8 mouse cellular contexts compared by ENCODE assay signal in genomic region chr3:145575743-145576481, GRCm38 (mm10). TPM values are rescaled to one million over a fixed set of nuclear protein-coding genes. Genes with fewer than 3 reads are reported as not detected.
DNase-seq lines count a peak whose midpoint lies in the region; ATAC-seq and TF ChIP-seq lines count a peak whose summit lies in the region.

TSS of gene Znhit6 (plus strand) at chr3:145576205.

- peaks cover 50% of the 10 kb centered on the region for H3K79me2 ChIP-seq in C2C12 (ENCODE audit: control insufficient read depth, insufficient read depth)
- H3K79me2 ChIP-seq in liver, adult 2 months (ENCODE audit: control insufficient read depth, insufficient read depth, low read length) = 0 out of 2 replicates have a peak, but pooled peaks cover 3% of the 10 kb centered on the region
- H3K79me2 ChIP-seq in myocyte (ENCODE audit: control insufficient read depth, insufficient read depth) = peaks cover 34% of the 10 kb centered on the region

- TF ChIP-seq POLR2A in brain, embryonic 14.5 days (IDR thresholded peaks at IDR 0.05; ENCODE audit: borderline replicate concordance, extremely low read depth, insufficient read depth, insufficient read length, poor library complexity, severe bottlenecking) = peak; percentile 61; the same call in 1 of the 2 replicates
- 0 out of 2 replicates have a peak, but pooled peaks have one; percentile 23 for TF ChIP-seq POLR2A in liver, adult 2 months (IDR thresholded peaks at IDR 0.05; ENCODE audit: extremely low read depth, insufficient read depth, low read length)
- peak; percentile 98 for TF ChIP-seq POLR2A in myocyte (IDR thresholded peaks at IDR 0.05; ENCODE audit: insufficient read length, low read depth)

- peak; percentile 88 for ATAC-seq in heart, embryonic 11.5 days (replicated peaks; ENCODE audit: insufficient number of reproducible peaks, low FRiP score, low TSS enrichment)
- peak; percentile 92 for ATAC-seq in kidney, embryonic 16.5 days (ENCODE audit: low FRiP score, low TSS enrichment)

- 0 out of 2 replicates have a peak within 1 kb of the TSS, but pooled peaks have one; percentile 3 for H3K27ac ChIP-seq in heart, embryonic 11.5 days (ENCODE audit: low read depth, low read length)
- peak within 1 kb of the TSS; percentile 40; the same call in 1 of the 2 replicates for H3K27ac ChIP-seq in kidney, embryonic 16.5 days (ENCODE audit: low read length)
- no peak within 1 kb of the TSS for H3K27ac ChIP-seq in liver, adult 2 months (replicated peaks; ENCODE audit: insufficient read depth, low read depth, low read length)

- H3K27me3 ChIP-seq in C2C12 (ENCODE audit: control insufficient read depth, insufficient read depth, insufficient read length) = no peaks in the 10 kb centered on the region
- H3K27me3 ChIP-seq in erythroblast, embryonic 14.5 days (ENCODE audit: control insufficient read depth) = no peaks in the 10 kb centered on the region
- H3K27me3 ChIP-seq in heart, embryonic 11.5 days (ENCODE audit: control insufficient read depth, insufficient read depth, low read length) = no peaks in the 10 kb centered on the region
- H3K27me3 ChIP-seq in kidney, embryonic 16.5 days (ENCODE audit: insufficient read depth, low read length) = no peaks in the 10 kb centered on the region
- H3K27me3 ChIP-seq in liver, adult 2 months (ENCODE audit: control insufficient read depth, insufficient read depth, low read length) = no peaks in the 10 kb centered on the region
- H3K27me3 ChIP-seq in myocyte (ENCODE audit: control insufficient read depth, insufficient read depth, insufficient read length) = no peaks in the 10 kb centered on the region
- no peaks in the 10 kb centered on the region for H3K27me3 ChIP-seq in splenic B cell, adult 2 months (ENCODE audit: control insufficient read depth, insufficient read depth, low read length, poor library complexity, severe bottlenecking)

- peak; percentile 99 for DNase-seq in brain, embryonic 14.5 days (ENCODE audit: low read depth)
- DNase-seq in liver, adult 2 months (ENCODE audit: extremely low read depth, low read depth, low spot score) = peak; percentile 85
- peak; percentile 92 for DNase-seq in splenic B cell, adult 2 months (ENCODE audit: low read depth, low spot score)

- peaks cover 46% of the 10 kb centered on the region for H3K79me3 ChIP-seq in C2C12 (ENCODE audit: low read depth)

- peak within 1 kb of the TSS; percentile 78 for H3K9ac ChIP-seq in heart, embryonic 11.5 days (ENCODE audit: low read depth, low read length)
- peak within 1 kb of the TSS; percentile 79 for H3K9ac ChIP-seq in kidney, embryonic 16.5 days (replicated peaks; ENCODE audit: low read length)
- peak within 1 kb of the TSS; percentile 68 for H3K9ac ChIP-seq in liver, adult 2 months (ENCODE audit: low read depth, low read length)

- no peaks in the 10 kb centered on the region for H3K9me3 ChIP-seq in erythroblast, embryonic 14.5 days (ENCODE audit: control insufficient read depth, low read length)
- no peaks in the 10 kb centered on the region for H3K9me3 ChIP-seq in heart, embryonic 11.5 days (replicated peaks; ENCODE audit: control insufficient read depth, low read length)
- no peaks in the 10 kb centered on the region for H3K9me3 ChIP-seq in kidney, embryonic 16.5 days (ENCODE audit: low read length)

- peak within 1 kb of the TSS; percentile 95 for H3K4me2 ChIP-seq in heart, embryonic 11.5 days
- H3K4me2 ChIP-seq in kidney, embryonic 16.5 days (replicated peaks; ENCODE audit: low read depth, low read length) = peak within 1 kb of the TSS; percentile 95
- peak within 1 kb of the TSS; percentile 80 for H3K4me2 ChIP-seq in myocyte (ENCODE audit: low read depth)

- H3K36me3 ChIP-seq in C2C12 (ENCODE audit: control insufficient read depth, insufficient read depth) = peaks cover 38% of the 10 kb centered on the region
- H3K36me3 ChIP-seq in erythroblast, embryonic 14.5 days (ENCODE audit: control insufficient read depth) = peaks cover 20% of the 10 kb centered on the region
- peaks cover 10% of the 10 kb centered on the region for H3K36me3 ChIP-seq in heart, embryonic 11.5 days (ENCODE audit: control insufficient read depth, insufficient read depth, low read length)
- peaks cover 16% of the 10 kb centered on the region for H3K36me3 ChIP-seq in kidney, embryonic 16.5 days (ENCODE audit: insufficient read depth, low read length)
- peaks cover 11% of the 10 kb centered on the region for H3K36me3 ChIP-seq in liver, adult 2 months (ENCODE audit: control insufficient read depth, insufficient read depth, low read length)
- H3K36me3 ChIP-seq in myocyte (ENCODE audit: control insufficient read depth, insufficient read depth) = peaks cover 9% of the 10 kb centered on the region
- peaks cover 5% of the 10 kb centered on the region for H3K36me3 ChIP-seq in splenic B cell, adult 2 months (ENCODE audit: control insufficient read depth, insufficient read depth, low read length, poor library complexity, severe bottlenecking)

- no peak for TF ChIP-seq CTCF in C2C12 (IDR thresholded peaks at IDR 0.05; ENCODE audit: control insufficient read depth, insufficient read depth, insufficient read length)
- no peak for TF ChIP-seq CTCF in brain, embryonic 14.5 days (IDR thresholded peaks at IDR 0.05; ENCODE audit: borderline replicate concordance, extremely low read depth, insufficient read depth, insufficient read length)
- no peak for TF ChIP-seq CTCF in liver, adult 2 months (IDR thresholded peaks at IDR 0.05; ENCODE audit: low read depth, low read length)

- H3K4me1 ChIP-seq in erythroblast, embryonic 14.5 days (ENCODE audit: control insufficient read depth) = peaks cover 31% of the 10 kb centered on the region
- H3K4me1 ChIP-seq in heart, embryonic 11.5 days (ENCODE audit: control insufficient read depth, insufficient read depth, low read length) = peaks cover 12% of the 10 kb centered on the region
- H3K4me1 ChIP-seq in kidney, embryonic 16.5 days (ENCODE audit: insufficient read depth, low read length) = peaks cover 15% of the 10 kb centered on the region
- peaks cover 4% of the 10 kb centered on the region for H3K4me1 ChIP-seq in liver, adult 2 months (ENCODE audit: control insufficient read depth, insufficient read depth, low read length)

- peak within 1 kb of the TSS; percentile 80 for H3K4me3 ChIP-seq in C2C12 (ENCODE audit: insufficient read depth, poor library complexity, severe bottlenecking)
- H3K4me3 ChIP-seq in erythroblast, embryonic 14.5 days (replicated peaks) = peak within 1 kb of the TSS; percentile 74
- peak within 1 kb of the TSS; percentile 79 for H3K4me3 ChIP-seq in heart, embryonic 11.5 days (ENCODE audit: low read depth, low read length)
- peak within 1 kb of the TSS; percentile 78 for H3K4me3 ChIP-seq in kidney, embryonic 16.5 days (ENCODE audit: low read length)
- H3K4me3 ChIP-seq in liver, adult 2 months (ENCODE audit: insufficient read depth, low read depth, low read length) = peak within 1 kb of the TSS; percentile 81
- peak within 1 kb of the TSS; percentile 88 for H3K4me3 ChIP-seq in myocyte

- H3ac ChIP-seq in C2C12 (ENCODE audit: control insufficient read depth, insufficient read length, low read depth) (peak within 1 kb of the TSS; percentile 87), myocyte (ENCODE audit: control insufficient read depth, insufficient read length) (peak within 1 kb of the TSS; percentile 5)

- 5% methylated on average over 37 of the region's 37 CpGs for WGBS in heart, embryonic 11.5 days (ENCODE audit: insufficient replicate concordance)
- WGBS in kidney, embryonic 16.5 days = 5% methylated on average over 37 of the region's 37 CpGs
- 6% methylated on average over 37 of the region's 37 CpGs for WGBS in liver, adult 2 months

TF ChIP-seq in C2C12, 6 proteins besides CTCF, POLR2A, EP300 and RAD21:
- no peak for TF ChIP-seq CEBPB (IDR thresholded peaks at IDR 0.05; ENCODE audit: low read depth)
- TF ChIP-seq MAX (IDR thresholded peaks at IDR 0.05) = peak; percentile 95
- no peak for TF ChIP-seq USF1 (IDR thresholded peaks at IDR 0.05; ENCODE audit: low read depth)
- TF ChIP-seq MYOD1 (IDR thresholded peaks at IDR 0.05; ENCODE audit: control insufficient read depth, insufficient read length, low read depth) = peak; percentile 21
- no peak for TF ChIP-seq FOSL1 (IDR thresholded peaks at IDR 0.05; ENCODE audit: insufficient read depth, low read length, poor library complexity, severe bottlenecking)
- no peak for TF ChIP-seq MYOG (IDR thresholded peaks at IDR 0.05; ENCODE audit: control insufficient read depth, extremely low read depth, insufficient read length)
TF ChIP-seq in C2C12: peak in this region for 2.

TF ChIP-seq in myocyte, 11 proteins besides CTCF, POLR2A, EP300 and RAD21:
- TF ChIP-seq TCF3 (IDR thresholded peaks at IDR 0.05; ENCODE audit: insufficient read length, low read depth) (no peak), TCF12 (IDR thresholded peaks at IDR 0.05; ENCODE audit: insufficient read depth, poor library complexity, severe bottlenecking) (no peak), MAX (IDR thresholded peaks at IDR 0.05; ENCODE audit: low read depth) (no peak), MYOD1 (IDR thresholded peaks at IDR 0.05; ENCODE audit: control insufficient read depth in 1 of 3, insufficient read length in 2 of 3, low read depth in 2 of 3) (peak in 2 of 3 experiments; percentile 81 to 82), REST (IDR thresholded peaks at IDR 0.05; ENCODE audit: insufficient read depth, insufficient read length) (no peak), POLR2AphosphoS2 (IDR thresholded peaks at IDR 0.05; ENCODE audit: insufficient read length, low read depth) (peak; percentile 94), MYOG (IDR thresholded peaks at IDR 0.05; ENCODE audit: control insufficient read depth in 1 of 3, insufficient read depth in 1 of 3, insufficient read length in 2 of 3, low read depth in 2 of 3) (peak in 2 of 3 experiments; percentile 83 to 88), USF1 (IDR thresholded peaks at IDR 0.05; ENCODE audit: low read depth) (no peak), CEBPB (IDR thresholded peaks at IDR 0.05; ENCODE audit: insufficient read depth, poor library complexity, severe bottlenecking) (no peak), E2F4 (IDR thresholded peaks at IDR 0.05; ENCODE audit: insufficient read depth) (no peak), SRF (IDR thresholded peaks at IDR 0.05; ENCODE audit: control insufficient read depth, insufficient read length, low read depth) (no peak)

RNA-seq across cellular contexts. Expression of gene Znhit6, which starts in this region (rescaled TPM):
- 26.9 TPM for polyA plus RNA-seq in C2C12 (2012; fragmentation: generic; extraction: Trizol)
- polyA plus RNA-seq in brain, embryonic 14.5 days (2012; rRNA removed) = 14.5 and 20.9 TPM in 2 replicates
- 0.18 and 0.43 TPM in 2 replicates for polyA plus RNA-seq in erythroblast, embryonic 14.5 days (2012)
- 22.6 and 26.0 TPM in 2 replicates for polyA plus RNA-seq in heart, embryonic 11.5 days (2014; fragmentation: Nextera tagmentation; extraction: Ambion mirVana)
- polyA plus RNA-seq in kidney, embryonic 16.5 days (2015; fragmentation: Nextera tagmentation; extraction: Ambion mirVana) = 34.4 and 37.4 TPM in 2 replicates
- 3.9 and 4.9 TPM in 2 replicates for total RNA-seq in liver, adult 2 months (2014; rRNA removed)
- polyA plus RNA-seq in liver, adult 2 months (2012; rRNA removed) = 1.6 and 1.8 TPM in 2 replicates
- 20.6 TPM for polyA plus RNA-seq in myocyte (2012; fragmentation: generic; extraction: Trizol)

Comparison
In these comparisons a context has a peak if more than half of its experiments do, and no peak if none do; other contexts are left out.
1. POLR2A ChIP-seq: peak in every context shown above with its lines; median percentile 98 in myocyte; 61 in brain, embryonic 14.5 days; 23 in liver, adult 2 months.